Comparison of ENCODE assay signal across 22 mouse cellular contexts in genomic region chr19:53029686-53030085, GRCm38 (mm10). TPM values are rescaled to one million over a fixed set of nuclear protein-coding genes. Genes with fewer than 3 reads are reported as not detected.
A peak's percentile ranks its signal among the peaks of the same experiment; 100 is the strongest.
DNase-seq lines count a peak whose midpoint lies in the region; TF ChIP-seq lines count a peak whose summit lies in the region.
"Had no signal": no experiment of that assay in that cellular context is flagged by ENCODE, and none has a peak within 500 bp of the region (broad histone marks: within the 10 kb centered on the region; RNA-seq: fewer than 3 reads in every experiment).

No protein-coding gene starts in this region.

- no peak overlapping the region for H3K4me3 ChIP-seq in kidney, adult 2 months (ENCODE audit: insufficient read depth, low read depth, low read length)
- H3K4me3 ChIP-seq in small intestine, adult 2 months (ENCODE audit: low read depth, low read length) = peak overlapping the region; percentile 50
- H3K4me3 ChIP-seq: forebrain, embryonic 10.5 days; forebrain, embryonic 13.5 days; heart, adult 2 months; heart, embryonic 10.5 days; heart, embryonic 13.5 days had no signal

- peak; percentile 78 for DNase-seq in kidney, adult 2 months
- no peak for DNase-seq in kidney, postnatal 4 days
- peak; percentile 50 for DNase-seq in testis, postnatal 14 days (ENCODE audit: low spot score)
- no peak for DNase-seq in testis, postnatal 10 days (ENCODE audit: low spot score)
- DNase-seq in layer of hippocampus, adult 9-11 months = no peak
- DNase-seq: adrenal gland, postnatal 10 days; adrenal gland, postnatal 36 days; cerebellum, adult 18-20 months; cerebellum, adult 9-10 months; cerebellum, postnatal 14 days; gastrocnemius, postnatal 10 days; gastrocnemius, postnatal 36 days; heart, postnatal 14 days; heart, postnatal 4 days had no signal

- peak overlapping the region; percentile 59 for H3K27ac ChIP-seq in kidney, adult 2 months (ENCODE audit: insufficient read depth, low read depth, low read length)
- H3K27ac ChIP-seq in small intestine, adult 2 months (ENCODE audit: insufficient read depth, low read depth, low read length) = peak overlapping the region; percentile 76
- H3K27ac ChIP-seq: forebrain, embryonic 10.5 days; forebrain, embryonic 13.5 days; heart, adult 2 months; heart, embryonic 10.5 days; heart, embryonic 13.5 days; hindbrain, embryonic 14.5 days had no signal

- peaks cover 37% of the 10 kb centered on the region; the same call in 1 of the 2 replicates for H3K4me1 ChIP-seq in kidney, adult 2 months (ENCODE audit: control insufficient read depth, insufficient read depth, low read length)
- peaks cover 21% of the 10 kb centered on the region for H3K4me1 ChIP-seq in small intestine, adult 2 months (ENCODE audit: control insufficient read depth, insufficient read depth, insufficient read length, low read length)
- H3K4me1 ChIP-seq: forebrain, embryonic 10.5 days; forebrain, embryonic 13.5 days had no signal

- H3K27me3 ChIP-seq in kidney, adult 2 months (replicated peaks; ENCODE audit: control insufficient read depth, insufficient read depth, low read length) = no peaks in the 10 kb centered on the region
- H3K27me3 ChIP-seq in small intestine, adult 2 months (ENCODE audit: control insufficient read depth, insufficient read depth, low read length) = no peaks in the 10 kb centered on the region
- H3K27me3 ChIP-seq: forebrain, embryonic 13.5 days; heart, embryonic 13.5 days; Patski had no signal

- no peak for TF ChIP-seq CTCF in kidney, adult 2 months (conservative IDR thresholded peaks at IDR 0.05; ENCODE audit: insufficient read depth, insufficient read length, low read depth, low read length)
- TF ChIP-seq CTCF in small intestine, adult 2 months (IDR thresholded peaks at IDR 0.05; ENCODE audit: extremely low read depth, insufficient read length, insufficient replicate concordance, low read depth, low read length) = no peak

- 64% methylated on average over 5 of the region's 5 CpGs for WGBS in kidney, adult 2 months
- WGBS in small intestine, adult 2 months = 93% methylated on average over 5 of the region's 5 CpGs

- H3K36me3 ChIP-seq in kidney, adult 2 months (ENCODE audit: control insufficient read depth, insufficient read depth, low read length) = no peaks in the 10 kb centered on the region; the same call in 1 of the 2 replicates
- peaks cover 51% of the 10 kb centered on the region for H3K36me3 ChIP-seq in small intestine, adult 2 months (ENCODE audit: control insufficient read depth, insufficient read depth, low read length)

- no peak for TF ChIP-seq POLR2A in kidney, adult 2 months (IDR thresholded peaks at IDR 0.05; ENCODE audit: low read depth, low read length)
- TF ChIP-seq POLR2A in small intestine, adult 2 months (IDR thresholded peaks at IDR 0.05; ENCODE audit: low read depth, low read length) = no peak

RNA-seq across cellular contexts. Expression of gene Xpnpep1, which starts 10.3 kb away (rescaled TPM):
- 250 and 253 TPM in 2 replicates for polyA plus RNA-seq in kidney, adult 2 months (2012; rRNA removed)
- polyA plus RNA-seq in small intestine, adult 2 months (2012; rRNA removed) = 92.4 and 477 TPM in 2 replicates

Comparison
In these comparisons a context has a peak if more than half of its experiments do, and no peak if none do; other contexts are left out.
1. DNase-seq: peak in kidney, adult 2 months (single experiment) and testis, postnatal 14 days (single experiment); none in kidney, postnatal 4 days (0 of 2), testis, postnatal 10 days (single experiment) and layer of hippocampus, adult 9-11 months (single experiment).